Mouse (Mus musculus): ENCODE measurements around the gene Rab39.

- TF ChIP-seq CTCF (IDR thresholded peaks at IDR 0.05; ENCODE audit: control insufficient read depth, insufficient read depth, insufficient replicate concordance, low read depth, low read length) (no peak), POLR2A (IDR thresholded peaks at IDR 0.05; ENCODE audit: control insufficient read depth, low read depth, low read length) (no peak)
Observed at GRCm38 (mm10) chr9:53750411-53750810, 44.4 kb upstream of the Rab39 start.

All from testis, adult 2 months (tissue).